Mouse (Mus musculus): ENCODE data around the gene Pdzd11. TPM values are rescaled to one million over a fixed set of nuclear protein-coding genes. Genes with fewer than 3 reads are reported as not detected.

Gene Pdzd11
- polyA plus RNA-seq, 1 experiment = 59.5 TPM

- Histone ChIP-seq H3K79me2 (ENCODE audit: control insufficient read depth, insufficient read depth) (no peaks in the 10 kb centered on the region), H3K4me2 (ENCODE audit: low read depth) (no peak overlapping the region), H3K36me3 (ENCODE audit: control insufficient read depth, insufficient read depth) (no peaks in the 10 kb centered on the region), H3ac (ENCODE audit: control insufficient read depth, insufficient read length) (no peak overlapping the region), H3K27me3 (ENCODE audit: control insufficient read depth, insufficient read depth, insufficient read length) (no peaks in the 10 kb centered on the region), H3K4me3 (no peak overlapping the region)
- no peak for TF ChIP-seq SRF (IDR thresholded peaks at IDR 0.05; ENCODE audit: control insufficient read depth, insufficient read length, low read depth)
Observed at GRCm38 (mm10) chrX:100618488-100618887, 7.9 kb downstream of the Pdzd11 start.

- no peak within 1 kb of the TSS for H3K4me2 ChIP-seq (ENCODE audit: low read depth)
- TF ChIP-seq MYOD1 (IDR thresholded peaks at IDR 0.05; ENCODE audit: control insufficient read depth in 1 of 3, insufficient read length in 2 of 3, low read depth in 2 of 3) (no peak), MYOG (IDR thresholded peaks at IDR 0.05; ENCODE audit: control insufficient read depth in 1 of 3, insufficient read depth in 1 of 3, insufficient read length in 2 of 3, low read depth in 2 of 3) (no peak), TCF12 (IDR thresholded peaks at IDR 0.05; ENCODE audit: insufficient read depth, poor library complexity, severe bottlenecking) (no peak)
- no peaks in the 10 kb centered on the region for H3K27me3 ChIP-seq (ENCODE audit: control insufficient read depth, insufficient read depth, insufficient read length)
- H3K36me3 ChIP-seq (ENCODE audit: control insufficient read depth, insufficient read depth) = no peaks in the 10 kb centered on the region
- H3ac ChIP-seq (ENCODE audit: control insufficient read depth, insufficient read length) = no peak within 1 kb of the TSS
- H3K79me2 ChIP-seq (ENCODE audit: control insufficient read depth, insufficient read depth) = no peaks in the 10 kb centered on the region
- no peak within 1 kb of the TSS for H3K4me3 ChIP-seq
Observed at GRCm38 (mm10) chrX:100605314-100605713, 21.1 kb downstream of the Pdzd11 start, which contains the start of gene Arr3. Gene Arr3 (plus strand): TSS chrX:100605497.

- H3ac ChIP-seq (ENCODE audit: control insufficient read depth, insufficient read length) = no peak overlapping the region
- H3K27me3 ChIP-seq (ENCODE audit: control insufficient read depth, insufficient read depth, insufficient read length) = no peaks in the 10 kb centered on the region
- no peak overlapping the region for H3K4me2 ChIP-seq (ENCODE audit: low read depth)
- H3K79me2 ChIP-seq (ENCODE audit: control insufficient read depth, insufficient read depth) = no peaks in the 10 kb centered on the region
- H3K36me3 ChIP-seq (ENCODE audit: control insufficient read depth, insufficient read depth) = no peaks in the 10 kb centered on the region
- H3K4me3 ChIP-seq = no peak overlapping the region
- TF ChIP-seq MYOG (IDR thresholded peaks at IDR 0.05; ENCODE audit: control insufficient read depth in 1 of 3, insufficient read depth in 1 of 3, insufficient read length in 2 of 3, low read depth in 2 of 3) (no peak), POLR2A (IDR thresholded peaks at IDR 0.05; ENCODE audit: insufficient read length, low read depth) (no peak), TCF12 (IDR thresholded peaks at IDR 0.05; ENCODE audit: insufficient read depth, poor library complexity, severe bottlenecking) (no peak), CEBPB (IDR thresholded peaks at IDR 0.05; ENCODE audit: insufficient read depth, poor library complexity, severe bottlenecking) (no peak), USF1 (IDR thresholded peaks at IDR 0.05; ENCODE audit: low read depth) (no peak), REST (IDR thresholded peaks at IDR 0.05; ENCODE audit: insufficient read depth, insufficient read length) (no peak), POLR2AphosphoS2 (IDR thresholded peaks at IDR 0.05; ENCODE audit: insufficient read length, low read depth) (no peak), SRF (IDR thresholded peaks at IDR 0.05; ENCODE audit: control insufficient read depth, insufficient read length, low read depth) (no peak), MAX (IDR thresholded peaks at IDR 0.05; ENCODE audit: low read depth) (no peak), E2F4 (IDR thresholded peaks at IDR 0.05; ENCODE audit: insufficient read depth) (no peak)
Observed at GRCm38 (mm10) chrX:100599755-100600154, 26.6 kb downstream of the Pdzd11 start.

- Histone ChIP-seq H3K4me3 (no peak overlapping the region), H3ac (ENCODE audit: control insufficient read depth, insufficient read length) (no peak overlapping the region), H3K27me3 (ENCODE audit: control insufficient read depth, insufficient read depth, insufficient read length) (no peaks in the 10 kb centered on the region), H3K36me3 (ENCODE audit: control insufficient read depth, insufficient read depth) (no peaks in the 10 kb centered on the region), H3K79me2 (ENCODE audit: control insufficient read depth, insufficient read depth) (no peaks in the 10 kb centered on the region), H3K4me2 (ENCODE audit: low read depth) (no peak overlapping the region)
- TF ChIP-seq TCF3 (IDR thresholded peaks at IDR 0.05; ENCODE audit: insufficient read length, low read depth) (no peak), REST (IDR thresholded peaks at IDR 0.05; ENCODE audit: insufficient read depth, insufficient read length) (no peak), MYOG (IDR thresholded peaks at IDR 0.05; ENCODE audit: control insufficient read depth in 1 of 3, insufficient read depth in 1 of 3, insufficient read length in 2 of 3, low read depth in 2 of 3) (no peak)
Observed at GRCm38 (mm10) chrX:100597439-100597838, 28.9 kb downstream of the Pdzd11 start.

GRCm38 (mm10) chrX:100594791-100595190 is 31.6 kb downstream of the Pdzd11 start, which contains the start of gene P2ry4:
Gene P2ry4 (minus strand): TSS chrX:100594869.
- Histone ChIP-seq H3K4me3 (no peak within 1 kb of the TSS), H3K4me2 (ENCODE audit: low read depth) (no peak within 1 kb of the TSS), H3K79me2 (ENCODE audit: control insufficient read depth, insufficient read depth) (no peaks in the 10 kb centered on the region), H3K27me3 (ENCODE audit: control insufficient read depth, insufficient read depth, insufficient read length) (no peaks in the 10 kb centered on the region), H3ac (ENCODE audit: control insufficient read depth, insufficient read length) (no peak within 1 kb of the TSS), H3K36me3 (ENCODE audit: control insufficient read depth, insufficient read depth) (no peaks in the 10 kb centered on the region)
- TF ChIP-seq CEBPB (IDR thresholded peaks at IDR 0.05; ENCODE audit: insufficient read depth, poor library complexity, severe bottlenecking) (no peak), SRF (IDR thresholded peaks at IDR 0.05; ENCODE audit: control insufficient read depth, insufficient read length, low read depth) (no peak), USF1 (IDR thresholded peaks at IDR 0.05; ENCODE audit: low read depth) (no peak), POLR2A (IDR thresholded peaks at IDR 0.05; ENCODE audit: insufficient read length, low read depth) (no peak), MYOG (IDR thresholded peaks at IDR 0.05; ENCODE audit: control insufficient read depth in 1 of 3, insufficient read depth in 1 of 3, insufficient read length in 2 of 3, low read depth in 2 of 3) (no peak), MYOD1 (IDR thresholded peaks at IDR 0.05; ENCODE audit: control insufficient read depth in 1 of 3, insufficient read length in 2 of 3, low read depth in 2 of 3) (no peak), E2F4 (IDR thresholded peaks at IDR 0.05; ENCODE audit: insufficient read depth) (no peak)

Other genes starting within 250 kb of the Pdzd11 start
- not detected for gene Otud6a, start 197.6 kb downstream of the Pdzd11 start, polyA plus RNA-seq (2012; fragmentation: generic; extraction: Trizol)
- 0.40 TPM for gene Awat2, start 183.9 kb downstream of the Pdzd11 start, polyA plus RNA-seq (2012; fragmentation: generic; extraction: Trizol)
- gene Igbp1, start 132.3 kb downstream of the Pdzd11 start, polyA plus RNA-seq (2012; fragmentation: generic; extraction: Trizol) = 37.6 TPM
- gene Dgat2l6, start 101.7 kb downstream of the Pdzd11 start, polyA plus RNA-seq (2012; fragmentation: generic; extraction: Trizol) = not detected
- not detected for gene Awat1, start 54.3 kb downstream of the Pdzd11 start, polyA plus RNA-seq (2012; fragmentation: generic; extraction: Trizol)
- gene P2ry4, start 31.7 kb downstream of the Pdzd11 start, polyA plus RNA-seq (2012; fragmentation: generic; extraction: Trizol) = not detected
- not detected for gene Arr3, start 21.1 kb downstream of the Pdzd11 start, polyA plus RNA-seq (2012; fragmentation: generic; extraction: Trizol)
- 4.5 TPM for gene Kif4, start 831 bp downstream of the Pdzd11 start, polyA plus RNA-seq (2012; fragmentation: generic; extraction: Trizol)
- not detected for gene Gdpd2, start 103.3 kb upstream of the Pdzd11 start, polyA plus RNA-seq (2012; fragmentation: generic; extraction: Trizol)
- 3.8 TPM for gene Dlg3, start 141.2 kb upstream of the Pdzd11 start, polyA plus RNA-seq (2012; fragmentation: generic; extraction: Trizol)